Mouse (Mus musculus): ENCODE data around the gene Hormad1. TPM values are rescaled to one million over a fixed set of nuclear protein-coding genes. Genes with fewer than 3 reads are reported as not detected.

The Hormad1 gene
- not detected for polyA plus RNA-seq (2014; fragmentation: Illumina TruSeq; extraction: RNeasy Lipid Tissue Mini Kit (QIAGEN cat#74804); ENCODE audit: insufficient read depth, low read depth, low replicate concordance)

GRCm38 (mm10) chr3:95559437-95559836, at the start of gene Hormad1:
TSS of gene Hormad1 (plus strand) at chr3:95559677.

GRCm38 (mm10) chr3:95526622-95527211, 32.8 kb upstream of the Hormad1 start, which contains the start of gene Ctss:
TSS of gene Ctss (plus strand) at chr3:95526786.

GRCm38 (mm10) chr3:95588604-95589086, 29.2 kb downstream of the Hormad1 start, which contains the start of gene Golph3l:
TSS of gene Golph3l (plus strand) at chr3:95588934.

GRCm38 (mm10) chr3:95624628-95625503, 65.4 kb downstream of the Hormad1 start, which contains the start of gene Ensa:
TSS of gene Ensa (plus strand) at chr3:95624993.

Other genes starting within 250 kb of the Hormad1 start
- 149 TPM for gene Cers2, start 244.9 kb upstream of the Hormad1 start, polyA plus RNA-seq (2014; fragmentation: Illumina TruSeq; extraction: RNeasy Lipid Tissue Mini Kit (QIAGEN cat#74804); ENCODE audit: insufficient read depth, low read depth, low replicate concordance)
- 9.2 TPM for gene Setdb1, start 202.5 kb upstream of the Hormad1 start, polyA plus RNA-seq (2014; fragmentation: Illumina TruSeq; extraction: RNeasy Lipid Tissue Mini Kit (QIAGEN cat#74804); ENCODE audit: insufficient read depth, low read depth, low replicate concordance)
- gene 4930558C23Rik, start 156.8 kb upstream of the Hormad1 start, polyA plus RNA-seq (2014; fragmentation: Illumina TruSeq; extraction: RNeasy Lipid Tissue Mini Kit (QIAGEN cat#74804); ENCODE audit: insufficient read depth, low read depth, low replicate concordance), result not detected
- gene Arnt, start 125.3 kb upstream of the Hormad1 start, polyA plus RNA-seq (2014; fragmentation: Illumina TruSeq; extraction: RNeasy Lipid Tissue Mini Kit (QIAGEN cat#74804); ENCODE audit: insufficient read depth, low read depth, low replicate concordance), result 15.8 TPM
- 22.5 TPM for gene Ctsk, start 60.4 kb upstream of the Hormad1 start, polyA plus RNA-seq (2014; fragmentation: Illumina TruSeq; extraction: RNeasy Lipid Tissue Mini Kit (QIAGEN cat#74804); ENCODE audit: insufficient read depth, low read depth, low replicate concordance)
- gene Ctss, start 32.9 kb upstream of the Hormad1 start, polyA plus RNA-seq (2014; fragmentation: Illumina TruSeq; extraction: RNeasy Lipid Tissue Mini Kit (QIAGEN cat#74804); ENCODE audit: insufficient read depth, low read depth, low replicate concordance), result 277 TPM
- 17.7 TPM for gene Golph3l, start 29.3 kb downstream of the Hormad1 start, polyA plus RNA-seq (2014; fragmentation: Illumina TruSeq; extraction: RNeasy Lipid Tissue Mini Kit (QIAGEN cat#74804); ENCODE audit: insufficient read depth, low read depth, low replicate concordance)
- 61.9 TPM for gene Ensa, start 65.3 kb downstream of the Hormad1 start, polyA plus RNA-seq (2014; fragmentation: Illumina TruSeq; extraction: RNeasy Lipid Tissue Mini Kit (QIAGEN cat#74804); ENCODE audit: insufficient read depth, low read depth, low replicate concordance)
- 167 TPM for gene Mcl1, start 99.1 kb downstream of the Hormad1 start, polyA plus RNA-seq (2014; fragmentation: Illumina TruSeq; extraction: RNeasy Lipid Tissue Mini Kit (QIAGEN cat#74804); ENCODE audit: insufficient read depth, low read depth, low replicate concordance)
- gene Adamtsl4, start 128.2 kb downstream of the Hormad1 start, polyA plus RNA-seq (2014; fragmentation: Illumina TruSeq; extraction: RNeasy Lipid Tissue Mini Kit (QIAGEN cat#74804); ENCODE audit: insufficient read depth, low read depth, low replicate concordance), result 23.2 TPM
- gene Ecm1, start 179.9 kb downstream of the Hormad1 start, polyA plus RNA-seq (2014; fragmentation: Illumina TruSeq; extraction: RNeasy Lipid Tissue Mini Kit (QIAGEN cat#74804); ENCODE audit: insufficient read depth, low read depth, low replicate concordance), result 101 TPM
- gene Tars2, start 200.5 kb downstream of the Hormad1 start, polyA plus RNA-seq (2014; fragmentation: Illumina TruSeq; extraction: RNeasy Lipid Tissue Mini Kit (QIAGEN cat#74804); ENCODE audit: insufficient read depth, low read depth, low replicate concordance), result 17.0 TPM